In the genomic region with DNA sequence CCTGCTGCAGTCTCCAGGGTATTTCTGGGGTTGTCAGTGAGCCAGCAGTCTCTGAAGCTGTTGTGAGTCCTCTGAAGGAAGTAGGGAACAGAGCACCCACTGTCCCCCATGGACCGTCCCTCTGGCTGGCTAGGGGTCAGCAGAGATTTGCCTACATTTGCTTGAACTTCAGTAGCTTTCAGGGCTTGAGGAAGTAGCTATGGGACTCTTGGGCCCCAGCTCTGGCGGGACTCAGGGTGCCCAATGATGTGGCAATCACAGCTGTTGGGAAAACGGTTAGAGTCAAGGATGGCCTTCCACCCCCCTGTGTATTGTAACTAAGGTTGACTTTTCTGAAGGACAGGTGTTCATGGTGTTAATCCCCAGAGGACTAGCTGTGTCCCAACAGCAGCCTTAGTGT, we compare ENCODE assay signal across 14 mouse cellular contexts. TPM values are rescaled to one million over a fixed set of nuclear protein-coding genes. Genes with fewer than 3 reads are reported as not detected.
A peak's percentile ranks its signal among the peaks of the same experiment; 100 is the strongest.
DNase-seq lines count a peak whose midpoint lies in the region; ATAC-seq and TF ChIP-seq lines count a peak whose summit lies in the region.
"Had no signal": no experiment of that assay in that cellular context is flagged by ENCODE, and none has a peak within 500 bp of the region (broad histone marks: within the 10 kb centered on the region; RNA-seq: fewer than 3 reads in every experiment).

No protein-coding gene starts in this region.

- peak overlapping the region; percentile 27 for H3K4me2 ChIP-seq in heart, embryonic 16.5 days (ENCODE audit: low read depth, low read length)
- peak overlapping the region; percentile 67 for H3K4me2 ChIP-seq in liver, embryonic 12.5 days
- H3K4me2 ChIP-seq: hindbrain, embryonic 12.5 days; neural tube, embryonic 13.5 days had no signal

- no peaks in the 10 kb centered on the region for H3K36me3 ChIP-seq in heart, embryonic 16.5 days (ENCODE audit: control insufficient read depth, insufficient read depth)
- peaks cover 5% of the 10 kb centered on the region; the same call in 1 of the 2 replicates for H3K36me3 ChIP-seq in thymus, adult 2 months (ENCODE audit: control insufficient read depth, insufficient read depth, low read length)
- no peaks in the 10 kb centered on the region for H3K36me3 ChIP-seq in liver, embryonic 12.5 days
- H3K36me3 ChIP-seq: hindbrain, embryonic 12.5 days; neural tube, embryonic 13.5 days had no signal

- peaks cover 7% of the 10 kb centered on the region for H3K4me1 ChIP-seq in heart, embryonic 16.5 days (ENCODE audit: control insufficient read depth, insufficient read depth, low read length)
- H3K4me1 ChIP-seq in thymus, adult 2 months (replicated peaks; ENCODE audit: control insufficient read depth, insufficient read depth, low read length), result peaks cover 54% of the 10 kb centered on the region
- H3K4me1 ChIP-seq in liver, embryonic 12.5 days, result peaks cover 37% of the 10 kb centered on the region

- no peak for TF ChIP-seq POLR2A in thymus, adult 2 months (IDR thresholded peaks at IDR 0.05; ENCODE audit: control insufficient read depth, extremely low read depth, insufficient read depth, low read length, poor library complexity)

- intact Hi-C loops in heart, postnatal 14 days (cut with DNase I), result no loop called here

- TF ChIP-seq CTCF in thymus, adult 2 months (IDR thresholded peaks at IDR 0.05; ENCODE audit: borderline replicate concordance, control insufficient read depth, extremely low read depth, insufficient read depth, low read length, poor library complexity), result no peak

- DNase-seq in heart, postnatal 14 days, result no peak
- no peak for DNase-seq in thymus, adult 2 months
- no peak for DNase-seq in thymus, adult 18-20 months
- DNase-seq in cerebellum, postnatal 14 days, result no peak
- no peak for DNase-seq in neural tube, embryonic 10.5 days (ENCODE audit: extremely low spot score, low spot score)
- DNase-seq: cerebellum, adult 9-10 months; kidney, postnatal 36 days; midbrain, embryonic 14.5 days had no signal

- no peak for ATAC-seq in heart, embryonic 16.5 days (replicated peaks; ENCODE audit: extremely low read depth, insufficient read depth, low FRiP score)
- ATAC-seq in liver, embryonic 12.5 days, result no peak
- 0 out of 2 replicates have a peak, but pooled peaks have one; percentile 2 for ATAC-seq in monocyte, adult 5-6 weeks (replicated peaks; ENCODE audit: insufficient number of reproducible peaks, low FRiP score, low TSS enrichment, poor library complexity, severe bottlenecking)
- ATAC-seq: intestine, postnatal 0 days had no signal

- H3K27me3 ChIP-seq in heart, embryonic 16.5 days (ENCODE audit: control insufficient read depth, insufficient read depth, low read length), result peaks cover 7% of the 10 kb centered on the region
- no peaks in the 10 kb centered on the region; the same call in 1 of the 2 replicates for H3K27me3 ChIP-seq in thymus, adult 2 months (ENCODE audit: control insufficient read depth, insufficient read depth, low read length)
- peaks cover 16% of the 10 kb centered on the region for H3K27me3 ChIP-seq in liver, embryonic 12.5 days (replicated peaks)

- H3K9me3 ChIP-seq in heart, embryonic 16.5 days (replicated peaks; ENCODE audit: control insufficient read depth, low read length), result no peaks in the 10 kb centered on the region
- no peaks in the 10 kb centered on the region for H3K9me3 ChIP-seq in liver, embryonic 12.5 days (replicated peaks)
- H3K9me3 ChIP-seq: hindbrain, embryonic 12.5 days; neural tube, embryonic 13.5 days had no signal

- peak overlapping the region; percentile 43 for H3K4me3 ChIP-seq in heart, embryonic 16.5 days (ENCODE audit: low read length)
- peak overlapping the region; percentile 91 for H3K4me3 ChIP-seq in thymus, adult 2 months (ENCODE audit: control insufficient read depth, insufficient read depth, low read length)
- peak overlapping the region; percentile 51; the same call in 1 of the 2 replicates for H3K4me3 ChIP-seq in liver, embryonic 12.5 days
- H3K4me3 ChIP-seq: hindbrain, embryonic 12.5 days; neural tube, embryonic 13.5 days had no signal

- 60% methylated on average over 3 of the region's 3 CpGs for WGBS in heart, embryonic 16.5 days
- WGBS in thymus, adult 2 months, result 10% methylated on average over 3 of the region's 3 CpGs
- WGBS in liver, embryonic 12.5 days (ENCODE audit: insufficient replicate concordance), result 40% methylated on average over 3 of the region's 3 CpGs

- no peak overlapping the region for H3K27ac ChIP-seq in heart, embryonic 16.5 days (ENCODE audit: low read length)
- H3K27ac ChIP-seq in thymus, adult 2 months (ENCODE audit: control insufficient read depth, insufficient read depth, low read length), result peak overlapping the region; percentile 65; the same call in 1 of the 2 replicates
- no peak overlapping the region for H3K27ac ChIP-seq in liver, embryonic 12.5 days
- H3K27ac ChIP-seq: hindbrain, embryonic 12.5 days; neural tube, embryonic 13.5 days had no signal

- H3K9ac ChIP-seq in heart, embryonic 16.5 days (ENCODE audit: low read length), result no peak overlapping the region
- no peak overlapping the region for H3K9ac ChIP-seq in liver, embryonic 12.5 days
- H3K9ac ChIP-seq: hindbrain, embryonic 12.5 days; neural tube, embryonic 13.5 days had no signal

RNA-seq across cellular contexts. Expression of gene Vav1, which starts 1.5 kb away (rescaled TPM):
- polyA plus RNA-seq in heart, embryonic 16.5 days (2015; fragmentation: Nextera tagmentation; extraction: Ambion mirVana), result 6.6 and 13.5 TPM in 2 replicates
- 1 to 10 TPM; 2.2 to 5.5 TPM for total RNA-seq in heart, postnatal 14 days (2021)
- polyA plus RNA-seq in thymus, adult 2 months (2012; rRNA removed), result 131 and 137 TPM in 2 replicates
- polyA plus RNA-seq in liver, embryonic 12.5 days (2016; fragmentation: Nextera tagmentation; extraction: Ambion mirVana), result 14.2 and 14.3 TPM in 2 replicates
- 267 to 324 TPM (median 306 TPM) in 3 replicates for total RNA-seq in monocyte, adult 5-6 weeks (2017)

RNA-seq across cellular contexts. Expression of gene Trip10, which starts 31.2 kb away (rescaled TPM):
- polyA plus RNA-seq in heart, embryonic 16.5 days (2015; fragmentation: Nextera tagmentation; extraction: Ambion mirVana), result 47.8 TPM in 2 replicates
- 10 to 100 TPM; 72.3 to 77.5 TPM for total RNA-seq in heart, postnatal 14 days (2021)
- polyA plus RNA-seq in thymus, adult 2 months (2012; rRNA removed), result 10.6 and 14.8 TPM in 2 replicates
- 14.7 and 15.3 TPM in 2 replicates for polyA plus RNA-seq in liver, embryonic 12.5 days (2016; fragmentation: Nextera tagmentation; extraction: Ambion mirVana)
- 4.5 to 10.8 TPM (median 9.2 TPM) in 3 replicates for total RNA-seq in monocyte, adult 5-6 weeks (2017)

RNA-seq across cellular contexts. Expression of gene Gpr108, which starts 32.2 kb away (rescaled TPM):
- 28.9 and 30.3 TPM in 2 replicates for polyA plus RNA-seq in heart, embryonic 16.5 days (2015; fragmentation: Nextera tagmentation; extraction: Ambion mirVana)
- 10 to 100 TPM; 25.9 to 26.8 TPM for total RNA-seq in heart, postnatal 14 days (2021)
- polyA plus RNA-seq in thymus, adult 2 months (2012; rRNA removed), result 62.4 and 63.9 TPM in 2 replicates
- 18.2 and 18.4 TPM in 2 replicates for polyA plus RNA-seq in liver, embryonic 12.5 days (2016; fragmentation: Nextera tagmentation; extraction: Ambion mirVana)
- total RNA-seq in monocyte, adult 5-6 weeks (2017), result 27.2 to 32.8 TPM (median 27.8 TPM) in 3 replicates

RNA-seq across cellular contexts. Expression of gene C3, which starts 52.5 kb away (rescaled TPM):
- polyA plus RNA-seq in heart, embryonic 16.5 days (2015; fragmentation: Nextera tagmentation; extraction: Ambion mirVana), result 3.5 and 6.3 TPM in 2 replicates
- total RNA-seq in heart, postnatal 14 days (2021), result 10 to 100 TPM; 47.9 to 65.0 TPM
- polyA plus RNA-seq in thymus, adult 2 months (2012; rRNA removed), result 139 and 152 TPM in 2 replicates
- 95.1 and 100 TPM in 2 replicates for polyA plus RNA-seq in liver, embryonic 12.5 days (2016; fragmentation: Nextera tagmentation; extraction: Ambion mirVana)
- total RNA-seq in monocyte, adult 5-6 weeks (2017), result 96.6 to 152 TPM (median 129 TPM) in 3 replicates
